Mouse (Mus musculus) kidney, adult 2 months (tissue): ENCODE data around the gene Kazn. TPM values are rescaled to one million over a fixed set of nuclear protein-coding genes. Genes with fewer than 3 reads are reported as not detected.

Experiments
- DNase-seq: peaks from one replicate; pipeline ENCODE4 v3.0.0; 2021
- H3K27ac ChIP-seq: fragments of 200-500 bp; 2 replicates; pipeline ENCODE4 v1.5.1; 2012; ENCODE audit warnings: low read depth, low read length, control low read depth, inconsistent platforms; ENCODE audit not compliant: insufficient read depth
- H3K27me3 ChIP-seq: fragments of 200-500 bp; replicated peaks from 2 replicates; pipeline ENCODE4 v1.6.1; 2012; ENCODE audit warnings: mild to moderate bottlenecking, moderate library complexity, low read length, inconsistent platforms; ENCODE audit not compliant: control insufficient read depth, insufficient read depth
- H3K36me3 ChIP-seq: fragments of 200-500 bp; 2 replicates; pipeline ENCODE4 v1.6.1; 2012; ENCODE audit warnings: mild to moderate bottlenecking, moderate library complexity, low read length, inconsistent platforms; ENCODE audit not compliant: control insufficient read depth, insufficient read depth
- H3K4me1 ChIP-seq: fragments of 200-500 bp; 2 replicates; pipeline ENCODE4 v1.6.1; 2011; ENCODE audit warnings: low read length; ENCODE audit not compliant: control insufficient read depth, insufficient read depth
- H3K4me3 ChIP-seq: fragments of 200-500 bp; 2 replicates; pipeline ENCODE4 v1.5.1; 2011; ENCODE audit warnings: mild to moderate bottlenecking, low read depth, low read length, control low read depth; ENCODE audit not compliant: insufficient read depth
- CTCF ChIP-seq: fragments of 200-500 bp; conservative IDR thresholded peaks from 2 replicates; pipeline ENCODE4 v1.5.1; 2011; ENCODE audit warnings: low read depth, mild to moderate bottlenecking, control low read depth, low read length, moderate library complexity, mixed read lengths; ENCODE audit not compliant: insufficient read depth, insufficient read length
- POLR2A ChIP-seq: fragments of 200-500 bp; IDR thresholded peaks from one replicate; pipeline ENCODE4 v1.6.1; 2011; ENCODE audit warnings: low read depth, low read length, control low read depth
- WGBS: fragments of 180-500 bp; shearing (Covaris S2); methylation state at CpG from one replicate; pipeline ENCODE4 v1.1.7; 2018; 5-methylcytosine and 5-hydroxymethylcytosine counted together
- polyA plus RNA-seq: library from polyadenylated mRNA; depleted of rRNA; stranded (reverse); fragments of >200 nt; gene quantifications from 2 replicates; pipeline ENCODE4 v1.2.3, GENCODE M21; 2012

Kazn gene
- polyA plus RNA-seq, 1 experiment = 76.1 TPM

- Histone ChIP-seq H3K27ac (no peak overlapping the region), H3K4me3 (no peak overlapping the region), H3K36me3 (no peaks in the 10 kb centered on the region), H3K4me1 (peaks cover 13% of the 10 kb centered on the region), H3K27me3 (no peaks in the 10 kb centered on the region)
- TF ChIP-seq POLR2A (no peak), CTCF (no peak)
- WGBS = 73% methylated on average over 5 of the region's 5 CpGs
- no peak for DNase-seq
Measured at GRCm38 (mm10) chr4:142165363-142165762, 73.8 kb downstream of the Kazn start.

DNA sequence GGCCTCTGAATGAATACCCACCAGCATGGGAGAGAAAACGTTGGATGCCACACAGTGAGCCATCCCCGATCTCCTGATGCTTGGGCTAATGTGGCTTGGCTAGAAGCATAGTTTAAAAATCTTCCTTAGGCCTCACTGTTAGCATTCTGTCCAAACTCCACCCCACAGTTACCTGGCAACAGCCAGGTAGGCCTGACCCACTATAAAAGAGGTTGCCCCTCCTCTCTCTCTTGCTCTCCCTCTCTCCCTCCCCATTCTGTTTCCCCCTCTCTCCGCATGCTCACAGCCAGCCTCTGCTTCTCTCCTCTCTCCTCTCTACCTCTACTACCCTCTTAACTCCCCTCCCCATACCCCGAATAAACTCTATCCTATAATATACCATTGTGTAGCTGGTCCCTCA is 74.8 kb downstream of the Kazn start:
- 63% methylated on average over 4 of the region's 4 CpGs for WGBS
- H3K27ac ChIP-seq = no peak overlapping the region
- no peaks in the 10 kb centered on the region for H3K36me3 ChIP-seq
- TF ChIP-seq CTCF (no peak), POLR2A (no peak)
- no peaks in the 10 kb centered on the region for H3K27me3 ChIP-seq
- peaks cover 13% of the 10 kb centered on the region for H3K4me1 ChIP-seq
- DNase-seq = no peak
- no peak overlapping the region for H3K4me3 ChIP-seq

GRCm38 (mm10) chr4:142163862-142164261 is 75.3 kb downstream of the Kazn start:
- no peak overlapping the region for H3K4me3 ChIP-seq
- no peaks in the 10 kb centered on the region for H3K27me3 ChIP-seq
- DNase-seq = no peak
- WGBS = 37% methylated on average over 3 of the region's 3 CpGs
- peaks cover 13% of the 10 kb centered on the region for H3K4me1 ChIP-seq
- H3K27ac ChIP-seq = no peak overlapping the region
- no peaks in the 10 kb centered on the region for H3K36me3 ChIP-seq
- TF ChIP-seq CTCF (no peak), POLR2A (no peak)

- 59% methylated on average over 9 of the region's 9 CpGs for WGBS
- no peak overlapping the region for H3K4me3 ChIP-seq
- DNase-seq = peak; percentile 77
- no peak for TF ChIP-seq CTCF
- TF ChIP-seq POLR2A = no peak
- peak overlapping the region; percentile 3; the same call in 1 of the 2 replicates for H3K27ac ChIP-seq
- H3K4me1 ChIP-seq = peaks cover 13% of the 10 kb centered on the region
- no peaks in the 10 kb centered on the region for H3K27me3 ChIP-seq
- no peaks in the 10 kb centered on the region for H3K36me3 ChIP-seq
Measured at GRCm38 (mm10) chr4:142162729-142163128, 76.5 kb downstream of the Kazn start.

DNA sequence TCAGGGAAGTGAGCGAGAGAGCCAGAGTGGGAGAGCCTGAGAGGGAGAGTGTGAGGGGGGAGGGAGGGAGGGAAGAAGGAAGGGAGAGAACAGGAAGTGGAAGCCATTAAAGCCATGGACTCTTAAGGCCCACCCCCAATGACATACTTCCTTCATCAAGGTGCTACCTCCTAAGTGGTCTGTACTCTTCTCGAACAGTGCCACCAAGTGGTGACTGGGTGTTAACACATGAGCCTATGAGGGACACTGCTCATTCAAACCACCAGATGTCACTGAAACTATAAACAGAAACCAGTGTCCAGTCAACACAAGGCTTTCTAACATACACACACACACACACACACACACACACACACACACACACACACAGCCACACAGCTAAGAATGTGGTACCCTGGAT is 77.1 kb downstream of the Kazn start:
- WGBS = 76% methylated on average over 2 of the region's 2 CpGs
- no peaks in the 10 kb centered on the region for H3K36me3 ChIP-seq
- no peak for DNase-seq
- H3K4me1 ChIP-seq = peaks cover 13% of the 10 kb centered on the region
- TF ChIP-seq CTCF (peak; percentile 40; the same call in 1 of the 2 replicates), POLR2A (no peak)
- no peaks in the 10 kb centered on the region for H3K27me3 ChIP-seq
- no peak overlapping the region for H3K4me3 ChIP-seq
- no peak overlapping the region for H3K27ac ChIP-seq

DNA sequence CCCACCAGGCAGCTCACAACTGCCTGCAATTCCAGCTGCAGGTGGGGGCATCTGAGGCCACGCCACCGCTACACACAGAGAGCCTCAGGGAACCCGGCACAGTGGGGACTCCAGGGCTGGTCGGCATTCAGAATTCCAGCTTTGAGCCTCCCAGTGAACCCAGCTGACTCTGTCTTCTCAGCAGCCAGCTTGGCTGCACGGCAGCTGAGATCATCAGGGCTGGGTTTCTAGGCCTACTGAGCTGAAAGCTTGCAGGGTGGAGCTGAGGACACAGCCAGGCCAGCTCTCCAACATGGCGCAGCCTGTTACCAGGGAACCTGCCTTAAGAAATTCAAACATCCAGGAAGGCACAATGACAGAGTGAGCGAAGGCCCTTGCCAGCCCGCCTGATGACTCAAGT is 79.2 kb downstream of the Kazn start:
- no peak for DNase-seq
- Histone ChIP-seq H3K4me1 (peaks cover 5% of the 10 kb centered on the region; the same call in 1 of the 2 replicates), H3K36me3 (no peaks in the 10 kb centered on the region), H3K4me3 (no peak overlapping the region), H3K27ac (no peak overlapping the region), H3K27me3 (no peaks in the 10 kb centered on the region)
- 71% methylated on average over 8 of the region's 8 CpGs for WGBS
- TF ChIP-seq CTCF (no peak), POLR2A (no peak)

- Histone ChIP-seq H3K4me3 (no peak overlapping the region), H3K27ac (no peak overlapping the region), H3K36me3 (no peaks in the 10 kb centered on the region), H3K27me3 (no peaks in the 10 kb centered on the region), H3K4me1 (no peaks in the 10 kb centered on the region; the same call in 1 of the 2 replicates)
- TF ChIP-seq POLR2A (no peak), CTCF (no peak)
- peak; percentile 28 for DNase-seq
- WGBS = 65% methylated on average over 5 of the region's 5 CpGs
Measured at GRCm38 (mm10) chr4:142156506-142156905, 82.7 kb downstream of the Kazn start.

GRCm38 (mm10) chr4:142154246-142154645 is 85.0 kb downstream of the Kazn start:
- Histone ChIP-seq H3K27me3 (no peaks in the 10 kb centered on the region), H3K4me3 (no peak overlapping the region), H3K36me3 (no peaks in the 10 kb centered on the region), H3K27ac (no peak overlapping the region), H3K4me1 (no peaks in the 10 kb centered on the region; the same call in 1 of the 2 replicates)
- no peak for DNase-seq
- WGBS = 77% methylated on average over 11 of the region's 11 CpGs
- TF ChIP-seq CTCF (no peak), POLR2A (no peak)
